Mouse (Mus musculus): ENCODE results near the gene Tsnax. TPM values are rescaled to one million over a fixed set of nuclear protein-coding genes. Genes with fewer than 3 reads are reported as not detected.

The Tsnax gene
- polyA plus RNA-seq (2012): 0.57 and 0.87 TPM in 2 replicates

GRCm38 (mm10) chr8:125012695-125013627 lies at the start of gene Tsnax:
Tsnax (plus strand) TSS chr8:125012997.
- Histone ChIP-seq H3K4me1 (ENCODE audit: control insufficient read depth) (peaks cover 18% of the 10 kb centered on the region), H3K36me3 (ENCODE audit: control insufficient read depth) (peaks cover 24% of the 10 kb centered on the region), H3K4me3 (replicated peaks) (peak within 1 kb of the TSS; percentile 93), H3K9me3 (ENCODE audit: control insufficient read depth, low read length) (no peaks in the 10 kb centered on the region), H3K27me3 (ENCODE audit: control insufficient read depth) (no peaks in the 10 kb centered on the region)
- no peak for TF ChIP-seq TAL1 (IDR thresholded peaks at IDR 0.05; ENCODE audit: low read length)
- no peak for TF ChIP-seq GATA1 (IDR thresholded peaks at IDR 0.05; ENCODE audit: low read length)

GRCm38 (mm10) chr8:124963246-124963645 lies 49.6 kb upstream of the Tsnax start:
- Histone ChIP-seq H3K9me3 (ENCODE audit: control insufficient read depth, low read length) (no peaks in the 10 kb centered on the region), H3K36me3 (ENCODE audit: control insufficient read depth) (no peaks in the 10 kb centered on the region), H3K4me1 (ENCODE audit: control insufficient read depth) (no peaks in the 10 kb centered on the region), H3K4me3 (replicated peaks) (no peak overlapping the region), H3K27me3 (ENCODE audit: control insufficient read depth) (no peaks in the 10 kb centered on the region)
- TF ChIP-seq TAL1 (IDR thresholded peaks at IDR 0.05; ENCODE audit: low read length) (no peak), GATA1 (IDR thresholded peaks at IDR 0.05; ENCODE audit: low read length) (no peak)

GRCm38 (mm10) chr8:124964966-124965365 lies 47.8 kb upstream of the Tsnax start:
- Histone ChIP-seq H3K27me3 (ENCODE audit: control insufficient read depth) (no peaks in the 10 kb centered on the region), H3K4me3 (replicated peaks) (no peak overlapping the region), H3K4me1 (ENCODE audit: control insufficient read depth) (no peaks in the 10 kb centered on the region), H3K36me3 (ENCODE audit: control insufficient read depth) (no peaks in the 10 kb centered on the region), H3K9me3 (ENCODE audit: control insufficient read depth, low read length) (no peaks in the 10 kb centered on the region)
- TF ChIP-seq TAL1 (IDR thresholded peaks at IDR 0.05; ENCODE audit: low read length): no peak
- TF ChIP-seq GATA1 (IDR thresholded peaks at IDR 0.05; ENCODE audit: low read length): no peak

- H3K36me3 ChIP-seq (ENCODE audit: control insufficient read depth): no peaks in the 10 kb centered on the region
- peaks cover 2% of the 10 kb centered on the region for H3K4me1 ChIP-seq (ENCODE audit: control insufficient read depth)
- no peaks in the 10 kb centered on the region for H3K27me3 ChIP-seq (ENCODE audit: control insufficient read depth)
- peaks cover 3% of the 10 kb centered on the region; the same call in 1 of the 2 replicates for H3K9me3 ChIP-seq (ENCODE audit: control insufficient read depth, low read length)
- H3K4me3 ChIP-seq (replicated peaks): no peak overlapping the region
- no peak for TF ChIP-seq GATA1 (IDR thresholded peaks at IDR 0.05; ENCODE audit: low read length)
- no peak for TF ChIP-seq TAL1 (IDR thresholded peaks at IDR 0.05; ENCODE audit: low read length)
Observed at GRCm38 (mm10) chr8:124970312-124970933, 42.4 kb upstream of the Tsnax start.

GRCm38 (mm10) chr8:124973221-124973620 lies 39.6 kb upstream of the Tsnax start:
- Histone ChIP-seq H3K4me3 (replicated peaks) (no peak overlapping the region), H3K36me3 (ENCODE audit: control insufficient read depth) (no peaks in the 10 kb centered on the region), H3K27me3 (ENCODE audit: control insufficient read depth) (no peaks in the 10 kb centered on the region), H3K4me1 (ENCODE audit: control insufficient read depth) (peaks cover 2% of the 10 kb centered on the region), H3K9me3 (ENCODE audit: control insufficient read depth, low read length) (peaks cover 3% of the 10 kb centered on the region; the same call in 1 of the 2 replicates)
- TF ChIP-seq GATA1 (IDR thresholded peaks at IDR 0.05; ENCODE audit: low read length) (no peak), TAL1 (IDR thresholded peaks at IDR 0.05; ENCODE audit: low read length) (no peak)

GRCm38 (mm10) chr8:124974254-124974653 lies 38.5 kb upstream of the Tsnax start:
- peaks cover 2% of the 10 kb centered on the region for H3K4me1 ChIP-seq (ENCODE audit: control insufficient read depth)
- peaks cover 3% of the 10 kb centered on the region; the same call in 1 of the 2 replicates for H3K9me3 ChIP-seq (ENCODE audit: control insufficient read depth, low read length)
- H3K36me3 ChIP-seq (ENCODE audit: control insufficient read depth): no peaks in the 10 kb centered on the region
- no peak for TF ChIP-seq GATA1 (IDR thresholded peaks at IDR 0.05; ENCODE audit: low read length)
- no peak for TF ChIP-seq TAL1 (IDR thresholded peaks at IDR 0.05; ENCODE audit: low read length)
- H3K27me3 ChIP-seq (ENCODE audit: control insufficient read depth): no peaks in the 10 kb centered on the region
- no peak overlapping the region for H3K4me3 ChIP-seq (replicated peaks)

- TF ChIP-seq GATA1 (IDR thresholded peaks at IDR 0.05; ENCODE audit: low read length) (no peak), TAL1 (IDR thresholded peaks at IDR 0.05; ENCODE audit: low read length) (no peak)
- Histone ChIP-seq H3K36me3 (ENCODE audit: control insufficient read depth) (no peaks in the 10 kb centered on the region), H3K9me3 (ENCODE audit: control insufficient read depth, low read length) (peaks cover 16% of the 10 kb centered on the region), H3K4me3 (replicated peaks) (no peak overlapping the region), H3K27me3 (ENCODE audit: control insufficient read depth) (no peaks in the 10 kb centered on the region), H3K4me1 (ENCODE audit: control insufficient read depth) (peaks cover 2% of the 10 kb centered on the region)
Observed at GRCm38 (mm10) chr8:124976211-124976610, 36.6 kb upstream of the Tsnax start.

- peaks cover 13% of the 10 kb centered on the region for H3K9me3 ChIP-seq (ENCODE audit: control insufficient read depth, low read length)
- H3K4me1 ChIP-seq (ENCODE audit: control insufficient read depth): peaks cover 2% of the 10 kb centered on the region
- no peak overlapping the region for H3K4me3 ChIP-seq (replicated peaks)
- TF ChIP-seq TAL1 (IDR thresholded peaks at IDR 0.05; ENCODE audit: low read length): no peak
- TF ChIP-seq GATA1 (IDR thresholded peaks at IDR 0.05; ENCODE audit: low read length): no peak
- H3K36me3 ChIP-seq (ENCODE audit: control insufficient read depth): no peaks in the 10 kb centered on the region
- H3K27me3 ChIP-seq (ENCODE audit: control insufficient read depth): no peaks in the 10 kb centered on the region
Observed at GRCm38 (mm10) chr8:124978026-124978425, 34.8 kb upstream of the Tsnax start.

- Histone ChIP-seq H3K27me3 (ENCODE audit: control insufficient read depth) (peaks cover 1% of the 10 kb centered on the region), H3K36me3 (ENCODE audit: control insufficient read depth) (no peaks in the 10 kb centered on the region), H3K4me3 (replicated peaks) (no peak overlapping the region), H3K9me3 (ENCODE audit: control insufficient read depth, low read length) (peaks cover 13% of the 10 kb centered on the region), H3K4me1 (ENCODE audit: control insufficient read depth) (no peaks in the 10 kb centered on the region)
- no peak for TF ChIP-seq TAL1 (IDR thresholded peaks at IDR 0.05; ENCODE audit: low read length)
- no peak for TF ChIP-seq GATA1 (IDR thresholded peaks at IDR 0.05; ENCODE audit: low read length)
Observed at GRCm38 (mm10) chr8:124980036-124980435, 32.8 kb upstream of the Tsnax start.

All from erythroblast, embryonic 14.5 days (primary cell).